Mouse (Mus musculus) forebrain, embryonic 11.5 days (tissue): ENCODE measurements around the gene 4931428F04Rik. TPM values are rescaled to one million over a fixed set of nuclear protein-coding genes. Genes with fewer than 3 reads are reported as not detected.
"Not testable (repeated sequence)": the region's sequence is repeated elsewhere in the genome, so short reads cannot be mapped to it uniquely, and the experiment has no call there.

Experiments
- ATAC-seq: fragments of 200-750 bp; cut with Nextera tagmentation; replicated peaks from 2 replicates; pipeline ENCODE4 v1.8.0; 2017; ENCODE audit warnings: moderate TSS enrichment; ENCODE audit not compliant: low FRiP score
- DNase-seq: peaks from one replicate; pipeline ENCODE4 v3.0.0-alpha.2; 2017; ENCODE audit warnings: low spot score
- H3K27ac ChIP-seq: fragments of 300-500 bp; sonication (generic); 2 replicates; pipeline ENCODE4 v1.5.1; 2014; ENCODE audit warnings: low read depth, low read length
- H3K27me3 ChIP-seq: fragments of 300-500 bp; sonication (generic); 2 replicates; pipeline ENCODE4 v1.6.1; 2014; ENCODE audit warnings: mild to moderate bottlenecking, low read length, mixed read lengths; ENCODE audit not compliant: control insufficient read depth, insufficient read depth
- H3K36me3 ChIP-seq: fragments of 300-500 bp; sonication (generic); 2 replicates; pipeline ENCODE4 v1.6.1; 2014; ENCODE audit warnings: mild to moderate bottlenecking, low read length, moderate library complexity, mixed read lengths; ENCODE audit not compliant: control insufficient read depth, insufficient read depth
- H3K4me1 ChIP-seq: fragments of 300-500 bp; sonication (generic); replicated peaks from 2 replicates; pipeline ENCODE4 v1.6.1; 2014; ENCODE audit warnings: low read length, mixed read lengths; ENCODE audit not compliant: control insufficient read depth, insufficient read depth
- H3K4me2 ChIP-seq: fragments of 300-500 bp; sonication (generic); 2 replicates; pipeline ENCODE4 v1.6.1; 2014; ENCODE audit warnings: low read depth, mild to moderate bottlenecking, low read length, moderate library complexity, mixed read lengths; ENCODE audit not compliant: severe bottlenecking
- H3K4me3 ChIP-seq: fragments of 300-500 bp; sonication (generic); 2 replicates; pipeline ENCODE4 v1.5.1; 2014; ENCODE audit warnings: low read depth, low read length
- H3K9ac ChIP-seq: fragments of 300-500 bp; sonication (generic); 2 replicates; pipeline ENCODE4 v1.6.1; 2014; ENCODE audit warnings: low read length
- H3K9me3 ChIP-seq: fragments of 300-500 bp; sonication (generic); 2 replicates; pipeline ENCODE4 v1.6.1; 2016; ENCODE audit warnings: low read length, mixed read lengths; ENCODE audit not compliant: control insufficient read depth
- WGBS: fragments of 180-500 bp; shearing (Covaris S2); extraction: QIAGEN DNeasy Blood & Tissue Kit; methylation state at CpG from one replicate; pipeline ENCODE4 v1.1.7; 2014; 5-methylcytosine and 5-hydroxymethylcytosine counted together
- polyA plus RNA-seq: library from polyadenylated mRNA; unstranded; fragments of >200 nt; fragmentation: Nextera tagmentation; extraction: Ambion mirVana; gene quantifications from 2 replicates; pipeline ENCODE4 v1.2.1, GENCODE M21; 2014

The 4931428F04Rik gene
- polyA plus RNA-seq, 1 experiment from 2014 or later, result 23.4 TPM

- 69% methylated on average over 19 of the region's 19 CpGs for WGBS
- ATAC-seq, result no peak
- H3K27ac ChIP-seq, result no peak overlapping the region
Measured at GRCm38 (mm10) chr8:105293405-105293804, 3.7 kb upstream of the 4931428F04Rik start.

GRCm38 (mm10) chr8:105292471-105292870 is 2.8 kb upstream of the 4931428F04Rik start:
- H3K36me3 ChIP-seq, result no peaks in the 10 kb centered on the region
- ATAC-seq (no peak), DNase-seq (peak; percentile 50)
- H3K4me2 ChIP-seq, result no peak overlapping the region
- H3K9ac ChIP-seq, result no peak overlapping the region
- peaks cover 9% of the 10 kb centered on the region for H3K27me3 ChIP-seq
- no peak overlapping the region for H3K27ac ChIP-seq
- 85% methylated on average over 7 of the region's 7 CpGs for WGBS
- no peak overlapping the region for H3K4me3 ChIP-seq
- no peaks in the 10 kb centered on the region for H3K9me3 ChIP-seq
- H3K4me1 ChIP-seq, result peaks cover 13% of the 10 kb centered on the region

More at GRCm38 (mm10) chr8:105293405-105293804, 3.7 kb upstream of the 4931428F04Rik start:
- Histone ChIP-seq H3K4me2 (no peak overlapping the region), H3K4me3 (no peak overlapping the region), H3K4me1 (peaks cover 13% of the 10 kb centered on the region), H3K27me3 (peaks cover 9% of the 10 kb centered on the region), H3K36me3 (no peaks in the 10 kb centered on the region), H3K9ac (no peak overlapping the region), H3K9me3 (no peaks in the 10 kb centered on the region)
- peak; percentile 61 for DNase-seq

GRCm38 (mm10) chr8:105291802-105292201 is 2.1 kb upstream of the 4931428F04Rik start:
- H3K4me3 ChIP-seq, H3K9ac ChIP-seq, H3K27me3 ChIP-seq, H3K27ac ChIP-seq, H3K9me3 ChIP-seq, ATAC-seq, H3K36me3 ChIP-seq, H3K4me2 ChIP-seq: not testable (repeated sequence)
- DNase-seq, result peak; percentile 43
- H3K4me1 ChIP-seq, result peaks cover 13% of the 10 kb centered on the region
- 68% methylated on average over 3 of the region's 3 CpGs for WGBS

- not testable (repeated sequence) for H3K27me3 ChIP-seq, H3K4me2 ChIP-seq, H3K9me3 ChIP-seq, H3K27ac ChIP-seq, H3K4me3 ChIP-seq, H3K9ac ChIP-seq, ATAC-seq, H3K36me3 ChIP-seq
- 85% methylated on average over 8 of the region's 8 CpGs for WGBS
- H3K4me1 ChIP-seq, result peaks cover 13% of the 10 kb centered on the region
- peak; percentile 43 for DNase-seq
Measured at GRCm38 (mm10) chr8:105291364-105291763, 1.7 kb upstream of the 4931428F04Rik start.

- WGBS, result 6% methylated on average over 31 of the region's 31 CpGs
- peak; percentile 92 for DNase-seq
- Histone ChIP-seq H3K27ac (no peak overlapping the region), H3K27me3 (peaks cover 9% of the 10 kb centered on the region), H3K36me3 (no peaks in the 10 kb centered on the region), H3K4me2 (peak overlapping the region; percentile 74; the same call in 1 of the 2 replicates), H3K9ac (no peak overlapping the region), H3K9me3 (no peaks in the 10 kb centered on the region), H3K4me3 (peak overlapping the region; percentile 39), H3K4me1 (peaks cover 13% of the 10 kb centered on the region)
- no peak for ATAC-seq
Measured at GRCm38 (mm10) chr8:105290554-105291314, 1.1 kb upstream of the 4931428F04Rik start.

GRCm38 (mm10) chr8:105288958-105289732 is 519 bp downstream of the 4931428F04Rik start:
- peak overlapping the region; percentile 73 for H3K27ac ChIP-seq
- DNase-seq (peak; percentile 97), ATAC-seq (peak; percentile 93)
- peak overlapping the region; percentile 39 for H3K4me3 ChIP-seq
- no peaks in the 10 kb centered on the region; the same call in 1 of the 2 replicates for H3K36me3 ChIP-seq
- H3K4me2 ChIP-seq, result peak overlapping the region; percentile 74
- H3K4me1 ChIP-seq, result peaks cover 13% of the 10 kb centered on the region
- no peaks in the 10 kb centered on the region for H3K9me3 ChIP-seq
- H3K27me3 ChIP-seq, result peaks cover 9% of the 10 kb centered on the region
- under 1% methylated on average over 53 of the region's 53 CpGs for WGBS
- H3K9ac ChIP-seq, result peak overlapping the region; percentile 65

- H3K9ac ChIP-seq, result peak overlapping the region; percentile 14; the same call in 1 of the 2 replicates
- ATAC-seq (no peak), DNase-seq (peak; percentile 47)
- WGBS, result 87% methylated on average over 5 of the region's 5 CpGs
- H3K4me1 ChIP-seq, result peaks cover 13% of the 10 kb centered on the region
- H3K9me3 ChIP-seq, result no peaks in the 10 kb centered on the region
- no peaks in the 10 kb centered on the region; the same call in 1 of the 2 replicates for H3K36me3 ChIP-seq
- H3K4me2 ChIP-seq, result peak overlapping the region; percentile 74
- no peak overlapping the region for H3K27ac ChIP-seq
- peaks cover 9% of the 10 kb centered on the region for H3K27me3 ChIP-seq
- H3K4me3 ChIP-seq, result peak overlapping the region; percentile 39; the same call in 1 of the 2 replicates
Measured at GRCm38 (mm10) chr8:105288231-105288630, 1.4 kb downstream of the 4931428F04Rik start.

- Histone ChIP-seq H3K27ac (no peak overlapping the region), H3K4me1 (peaks cover 13% of the 10 kb centered on the region), H3K9ac (no peak overlapping the region), H3K9me3 (no peaks in the 10 kb centered on the region), H3K4me3 (no peak overlapping the region), H3K27me3 (peaks cover 9% of the 10 kb centered on the region), H3K4me2 (no peak overlapping the region), H3K36me3 (no peaks in the 10 kb centered on the region; the same call in 1 of the 2 replicates)
- WGBS, result 86% methylated on average over 4 of the region's 4 CpGs
- no peak for DNase-seq
- no peak for ATAC-seq
Measured at GRCm38 (mm10) chr8:105286907-105287306, 2.8 kb downstream of the 4931428F04Rik start.
